Mouse (Mus musculus): ENCODE measurements at regions not wholly inside any gene's neighbourhood (a gene's known extent, or its start where the extent isn't known, plus 50 kb on each side); places are given as distances from the start of the nearest gene placed in this dataset.
A peak's percentile ranks its signal among the peaks of the same experiment; 100 is the strongest.

- Histone ChIP-seq H3K9me3 (no peaks in the 10 kb centered on the region), H3K4me3 (no peak overlapping the region), H3K4me2 (no peak overlapping the region), H3K27ac (replicated peaks) (no peak overlapping the region), H3K4me1 (replicated peaks) (peaks cover 22% of the 10 kb centered on the region), H3K27me3 (no peaks in the 10 kb centered on the region), H3K36me3 (no peaks in the 10 kb centered on the region), H3K9ac (no peak overlapping the region)
- no peak for ATAC-seq (ENCODE audit: low read depth)
- 78% methylated on average over 5 of the region's 5 CpGs for whole genome bisulfite sequencing
Observed at GRCm38 (mm10) chr5:148711570-148711969, 159.0 kb upstream of the Ubl3 start.

- no peaks in the 10 kb centered on the region for H3K27me3 ChIP-seq
- H3K4me1 ChIP-seq (replicated peaks): peaks cover 22% of the 10 kb centered on the region
- H3K9me3 ChIP-seq: no peaks in the 10 kb centered on the region
- H3K27ac ChIP-seq (replicated peaks): no peak overlapping the region
- no peak overlapping the region for H3K4me2 ChIP-seq
- 32% methylated on average over 10 of the region's 10 CpGs for WGBS
- ATAC-seq (ENCODE audit: low read depth): no peak
- no peaks in the 10 kb centered on the region for H3K36me3 ChIP-seq
- peak overlapping the region; percentile 47; the same call in 1 of the 2 replicates for H3K9ac ChIP-seq
- no peak overlapping the region for H3K4me3 ChIP-seq
Observed at GRCm38 (mm10) chr5:148709111-148709771, 156.7 kb upstream of the Ubl3 start.

GRCm38 (mm10) chr5:148708014-148708741 lies 155.6 kb upstream of the Ubl3 start:
- Histone ChIP-seq H3K4me3 (no peak overlapping the region), H3K27ac (replicated peaks) (peak overlapping the region; percentile 49; the same call in 1 of the 2 replicates), H3K4me1 (replicated peaks) (peaks cover 22% of the 10 kb centered on the region), H3K36me3 (no peaks in the 10 kb centered on the region), H3K9ac (no peak overlapping the region), H3K27me3 (no peaks in the 10 kb centered on the region), H3K4me2 (no peak overlapping the region), H3K9me3 (no peaks in the 10 kb centered on the region)
- WGBS: 33% methylated on average over 11 of the region's 11 CpGs
- ATAC-seq (ENCODE audit: low read depth): peak; percentile 70

- Histone ChIP-seq H3K27me3 (no peaks in the 10 kb centered on the region), H3K4me3 (no peak overlapping the region), H3K9ac (no peak overlapping the region), H3K4me2 (no peak overlapping the region), H3K36me3 (no peaks in the 10 kb centered on the region), H3K27ac (replicated peaks) (no peak overlapping the region), H3K4me1 (replicated peaks) (peaks cover 22% of the 10 kb centered on the region), H3K9me3 (no peaks in the 10 kb centered on the region)
- ATAC-seq (ENCODE audit: low read depth): no peak
- WGBS: 88% methylated on average over 12 of the region's 12 CpGs
Observed at GRCm38 (mm10) chr5:148707335-148707734, 154.7 kb upstream of the Ubl3 start.

- peaks cover 28% of the 10 kb centered on the region for H3K4me1 ChIP-seq (replicated peaks)
- no peak for ATAC-seq (ENCODE audit: low read depth)
- no peak overlapping the region for H3K4me3 ChIP-seq
- H3K36me3 ChIP-seq: no peaks in the 10 kb centered on the region
- H3K9me3 ChIP-seq: no peaks in the 10 kb centered on the region
- H3K27ac ChIP-seq (replicated peaks): no peak overlapping the region
- no peak overlapping the region for H3K4me2 ChIP-seq
- 87% methylated on average over 16 of the region's 16 CpGs for WGBS
- no peak overlapping the region for H3K9ac ChIP-seq
- no peaks in the 10 kb centered on the region for H3K27me3 ChIP-seq
Observed at GRCm38 (mm10) chr5:148706323-148707120, 153.9 kb upstream of the Ubl3 start.

GRCm38 (mm10) chr5:148704769-148705168 lies 152.2 kb upstream of the Ubl3 start:
- H3K9ac ChIP-seq: no peak overlapping the region
- no peaks in the 10 kb centered on the region for H3K27me3 ChIP-seq
- peaks cover 28% of the 10 kb centered on the region for H3K4me1 ChIP-seq (replicated peaks)
- no peak overlapping the region for H3K27ac ChIP-seq (replicated peaks)
- no peak overlapping the region for H3K4me3 ChIP-seq
- H3K9me3 ChIP-seq: no peaks in the 10 kb centered on the region
- no peak overlapping the region for H3K4me2 ChIP-seq
- no peak for ATAC-seq (ENCODE audit: low read depth)
- WGBS: 72% methylated on average over 5 of the region's 5 CpGs
- H3K36me3 ChIP-seq: no peaks in the 10 kb centered on the region

- H3K9me3 ChIP-seq: no peaks in the 10 kb centered on the region
- no peak overlapping the region for H3K4me2 ChIP-seq
- H3K27me3 ChIP-seq: no peaks in the 10 kb centered on the region
- no peaks in the 10 kb centered on the region for H3K36me3 ChIP-seq
- ATAC-seq (ENCODE audit: low read depth): no peak
- WGBS: 9% methylated on average over 8 of the region's 8 CpGs
- peaks cover 15% of the 10 kb centered on the region; the same call in 1 of the 2 replicates for H3K4me1 ChIP-seq (replicated peaks)
- H3K27ac ChIP-seq (replicated peaks): no peak overlapping the region
- no peak overlapping the region for H3K9ac ChIP-seq
- no peak overlapping the region for H3K4me3 ChIP-seq
Observed at GRCm38 (mm10) chr5:148701859-148702258, 149.3 kb upstream of the Ubl3 start.

- peaks cover 15% of the 10 kb centered on the region; the same call in 1 of the 2 replicates for H3K4me1 ChIP-seq (replicated peaks)
- no peaks in the 10 kb centered on the region for H3K27me3 ChIP-seq
- 76% methylated on average over 7 of the region's 7 CpGs for whole genome bisulfite sequencing
- no peak for ATAC-seq (ENCODE audit: low read depth)
- H3K9ac ChIP-seq: no peak overlapping the region
- H3K27ac ChIP-seq (replicated peaks): no peak overlapping the region
- H3K4me3 ChIP-seq: no peak overlapping the region
- no peaks in the 10 kb centered on the region for H3K9me3 ChIP-seq
- no peaks in the 10 kb centered on the region for H3K36me3 ChIP-seq
- H3K4me2 ChIP-seq: no peak overlapping the region
Observed at GRCm38 (mm10) chr5:148701001-148701400, 148.4 kb upstream of the Ubl3 start.

- 82% methylated on average over 5 of the region's 5 CpGs for WGBS
- Histone ChIP-seq H3K36me3 (no peaks in the 10 kb centered on the region), H3K4me1 (replicated peaks) (peaks cover 15% of the 10 kb centered on the region; the same call in 1 of the 2 replicates), H3K9me3 (0 out of 2 replicates have a peak, but pooled peaks cover under 1% of the 10 kb centered on the region), H3K27ac (replicated peaks) (no peak overlapping the region), H3K9ac (no peak overlapping the region), H3K27me3 (no peaks in the 10 kb centered on the region), H3K4me3 (no peak overlapping the region), H3K4me2 (no peak overlapping the region)
- no peak for ATAC-seq (ENCODE audit: low read depth)
Observed at GRCm38 (mm10) chr5:148700240-148700639, 147.7 kb upstream of the Ubl3 start.

- Histone ChIP-seq H3K4me1 (replicated peaks) (peaks cover 15% of the 10 kb centered on the region; the same call in 1 of the 2 replicates), H3K4me2 (no peak overlapping the region), H3K4me3 (no peak overlapping the region), H3K27ac (replicated peaks) (no peak overlapping the region), H3K9ac (no peak overlapping the region), H3K36me3 (no peaks in the 10 kb centered on the region), H3K27me3 (no peaks in the 10 kb centered on the region), H3K9me3 (0 out of 2 replicates have a peak, but pooled peaks cover 6% of the 10 kb centered on the region)
- ATAC-seq (ENCODE audit: low read depth): no peak
- 76% methylated on average over 22 of the region's 22 CpGs for WGBS
Observed at GRCm38 (mm10) chr5:148697631-148698368, 145.2 kb upstream of the Ubl3 start.

GRCm38 (mm10) chr5:148694352-148694751 lies 141.8 kb upstream of the Ubl3 start:
- H3K4me1 ChIP-seq (replicated peaks): peaks cover 18% of the 10 kb centered on the region
- no peak overlapping the region for H3K27ac ChIP-seq (replicated peaks)
- H3K9ac ChIP-seq: no peak overlapping the region
- no peaks in the 10 kb centered on the region for H3K36me3 ChIP-seq
- WGBS: 67% methylated on average over 7 of the region's 7 CpGs
- ATAC-seq (ENCODE audit: low read depth): no peak
- H3K27me3 ChIP-seq: no peaks in the 10 kb centered on the region
- H3K9me3 ChIP-seq: 0 out of 2 replicates have a peak, but pooled peaks cover 6% of the 10 kb centered on the region
- no peak overlapping the region for H3K4me3 ChIP-seq
- no peak overlapping the region for H3K4me2 ChIP-seq

All from neural tube, embryonic 13.5 days (tissue).